Mouse (Mus musculus) megakaryocyte, embryonic 14.5 days (primary cell): Measurements from ENCODE around the gene Gdf1.

Experiments used
- FLI1 ChIP-seq: IDR thresholded peaks from 2 replicates; pipeline ENCODE4 v1.6.1; 2012; ENCODE audit warnings: low read length, inconsistent platforms, mixed read lengths
- GATA1 ChIP-seq: IDR thresholded peaks from 3 replicates; pipeline ENCODE4 v1.6.1; 2012; ENCODE audit warnings: mixed read lengths, low read length, inconsistent platforms, borderline replicate concordance

- TF ChIP-seq GATA1 (no peak), FLI1 (no peak)
These were observed 45.7 kb downstream of the Gdf1 start for GRCm38 (mm10) chr8:70375212-70375859.
